Mouse (Mus musculus): ENCODE results near the gene Gzmg. TPM values are rescaled to one million over a fixed set of nuclear protein-coding genes. Genes with fewer than 3 reads are reported as not detected.

The Gzmg gene
- polyA plus RNA-seq (2015; fragmentation: Nextera tagmentation; extraction: Ambion mirVana): not detected in 2 replicates

DNA sequence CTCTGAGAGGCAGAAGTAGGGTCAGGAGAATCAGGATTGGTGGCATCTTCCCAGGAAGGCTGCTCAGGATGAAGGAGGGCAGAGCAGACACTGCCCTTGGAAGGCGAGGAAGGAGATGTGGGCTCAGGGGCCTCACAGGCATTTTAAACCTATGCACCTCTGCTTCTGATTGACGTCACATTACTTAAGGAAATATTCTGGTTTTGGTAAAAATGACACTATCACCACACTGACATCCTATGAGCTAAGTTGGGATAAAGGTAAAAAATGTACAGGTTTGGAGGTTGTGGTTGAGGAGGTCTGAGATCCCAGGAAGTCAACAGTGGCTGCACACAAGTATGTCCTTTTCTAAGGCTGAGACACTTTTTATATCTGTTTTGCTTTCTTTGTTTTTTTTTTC, at the start of gene Gzmg:
Gene Gzmg (minus strand): TSS at position 101 of the 400 bp plus-strand sequence.

DNA sequence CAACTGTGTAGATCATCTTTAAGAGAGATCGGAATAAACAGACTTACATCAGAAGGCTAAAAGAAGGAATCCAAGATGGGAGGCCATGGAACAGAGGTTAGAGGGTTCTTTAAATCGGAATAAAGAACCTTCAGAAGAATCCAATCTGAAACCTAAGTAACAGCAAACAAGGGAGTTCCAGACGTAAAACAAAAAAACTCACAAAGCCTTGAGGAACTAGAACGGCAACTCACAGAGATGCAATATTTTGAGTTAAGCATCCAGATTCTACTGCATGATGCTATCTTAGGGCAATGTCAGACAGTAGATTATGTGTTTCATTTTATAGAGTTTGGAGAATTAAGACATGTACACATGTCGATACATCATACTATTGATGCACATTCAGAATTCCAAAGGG, 15.1 kb upstream of the Gzmg start, which contains the start of gene Gzmn:
Gene Gzmn (minus strand): TSS at position 101 of the 400 bp plus-strand sequence.

DNA sequence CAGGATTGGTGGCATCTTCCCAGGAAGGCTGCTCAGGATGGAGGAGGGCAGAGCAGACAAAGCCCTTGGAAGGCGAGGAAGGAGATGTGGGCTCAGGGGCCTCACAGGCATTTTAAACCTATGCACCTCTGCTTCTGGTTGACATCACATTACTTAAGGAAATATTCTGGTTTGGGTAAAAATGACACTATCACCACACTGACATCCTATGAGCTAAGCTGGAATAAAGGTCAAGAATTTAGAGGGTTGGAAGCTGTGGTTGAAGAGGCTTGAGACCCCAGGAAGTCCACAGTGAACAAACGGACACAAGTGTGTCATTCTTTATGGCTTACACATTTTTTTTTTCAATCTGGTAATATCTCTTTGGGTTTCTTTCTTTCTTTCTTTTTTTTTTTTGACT, 26.9 kb downstream of the Gzmg start, which contains the start of gene Gzmd:
Gene Gzmd (minus strand): TSS at position 101 of the 400 bp plus-strand sequence.

DNA sequence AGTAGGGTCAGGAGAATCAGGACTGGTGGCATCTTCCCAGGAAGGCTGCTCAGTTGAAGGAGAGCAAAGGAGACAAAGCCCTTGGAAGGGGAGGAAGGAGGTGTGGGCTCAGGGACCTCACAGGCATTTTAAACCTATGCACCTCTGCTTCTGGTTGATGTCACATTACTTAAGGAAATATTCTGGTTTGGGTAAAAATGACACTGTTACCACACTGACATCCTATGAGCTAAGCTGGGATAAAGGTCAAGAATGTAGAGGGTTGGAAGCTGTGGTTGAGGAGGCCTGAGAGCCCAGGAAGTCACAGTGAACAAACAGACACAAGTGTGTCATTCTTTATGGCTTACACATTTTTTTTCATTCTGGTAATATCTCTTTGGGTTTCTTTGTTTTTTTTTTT, 38.9 kb downstream of the Gzmg start, which contains the start of gene Gzme:
Gene Gzme (minus strand): TSS at position 101 of the 400 bp plus-strand sequence.

Other genes with a start within 250 kb of the Gzmg start
- gene Cma1, start 214.9 kb downstream of the Gzmg start, polyA plus RNA-seq (2015; fragmentation: Nextera tagmentation; extraction: Ambion mirVana): 35.6 and 71.0 TPM in 2 replicates
- gene Cma2, start 208.6 kb downstream of the Gzmg start, polyA plus RNA-seq (2015; fragmentation: Nextera tagmentation; extraction: Ambion mirVana): 0.19 and 0.20 TPM in 2 replicates
- not detected in 2 replicates for gene Mcpt1, start 141.6 kb downstream of the Gzmg start, polyA plus RNA-seq (2015; fragmentation: Nextera tagmentation; extraction: Ambion mirVana)
- not detected in 2 replicates for gene Mcpt9, start 129.1 kb downstream of the Gzmg start, polyA plus RNA-seq (2015; fragmentation: Nextera tagmentation; extraction: Ambion mirVana)
- 0.25 TPM in 1 of 2 replicates, not detected in the other for gene Mcpt2, start 117.5 kb downstream of the Gzmg start, polyA plus RNA-seq (2015; fragmentation: Nextera tagmentation; extraction: Ambion mirVana)
- gene Mcpt4, start 97.3 kb downstream of the Gzmg start, polyA plus RNA-seq (2015; fragmentation: Nextera tagmentation; extraction: Ambion mirVana): 1.1 and 2.1 TPM in 2 replicates
- gene Mcpt8, start 74.3 kb downstream of the Gzmg start, polyA plus RNA-seq (2015; fragmentation: Nextera tagmentation; extraction: Ambion mirVana): 0.16 TPM in 1 of 2 replicates, not detected in the other
- gene Ctsg, start 57.0 kb downstream of the Gzmg start, polyA plus RNA-seq (2015; fragmentation: Nextera tagmentation; extraction: Ambion mirVana): 0.17 and 0.27 TPM in 2 replicates
- gene Gzme, start 39.0 kb downstream of the Gzmg start, polyA plus RNA-seq (2015; fragmentation: Nextera tagmentation; extraction: Ambion mirVana): not detected in 2 replicates
- gene Gzmd, start 27.0 kb downstream of the Gzmg start, polyA plus RNA-seq (2015; fragmentation: Nextera tagmentation; extraction: Ambion mirVana): not detected in 2 replicates
- gene Gzmn, start 15.0 kb upstream of the Gzmg start, polyA plus RNA-seq (2015; fragmentation: Nextera tagmentation; extraction: Ambion mirVana): not detected in 2 replicates
- not detected in 2 replicates for gene Gzmf, start 51.8 kb upstream of the Gzmg start, polyA plus RNA-seq (2015; fragmentation: Nextera tagmentation; extraction: Ambion mirVana)
- not detected in 2 replicates for gene Gzmc, start 75.1 kb upstream of the Gzmg start, polyA plus RNA-seq (2015; fragmentation: Nextera tagmentation; extraction: Ambion mirVana)
- 0.08 TPM in 1 of 2 replicates, not detected in the other for gene Gzmb, start 102.7 kb upstream of the Gzmg start, polyA plus RNA-seq (2015; fragmentation: Nextera tagmentation; extraction: Ambion mirVana)
- gene Atp12a, start 205.5 kb upstream of the Gzmg start, polyA plus RNA-seq (2015; fragmentation: Nextera tagmentation; extraction: Ambion mirVana): 0.11 and 0.42 TPM in 2 replicates
- gene Rnf17, start 243.0 kb upstream of the Gzmg start, polyA plus RNA-seq (2015; fragmentation: Nextera tagmentation; extraction: Ambion mirVana): 1.3 and 1.5 TPM in 2 replicates